ENCODE assay signal across 10 mouse cellular contexts in the genomic region with DNA sequence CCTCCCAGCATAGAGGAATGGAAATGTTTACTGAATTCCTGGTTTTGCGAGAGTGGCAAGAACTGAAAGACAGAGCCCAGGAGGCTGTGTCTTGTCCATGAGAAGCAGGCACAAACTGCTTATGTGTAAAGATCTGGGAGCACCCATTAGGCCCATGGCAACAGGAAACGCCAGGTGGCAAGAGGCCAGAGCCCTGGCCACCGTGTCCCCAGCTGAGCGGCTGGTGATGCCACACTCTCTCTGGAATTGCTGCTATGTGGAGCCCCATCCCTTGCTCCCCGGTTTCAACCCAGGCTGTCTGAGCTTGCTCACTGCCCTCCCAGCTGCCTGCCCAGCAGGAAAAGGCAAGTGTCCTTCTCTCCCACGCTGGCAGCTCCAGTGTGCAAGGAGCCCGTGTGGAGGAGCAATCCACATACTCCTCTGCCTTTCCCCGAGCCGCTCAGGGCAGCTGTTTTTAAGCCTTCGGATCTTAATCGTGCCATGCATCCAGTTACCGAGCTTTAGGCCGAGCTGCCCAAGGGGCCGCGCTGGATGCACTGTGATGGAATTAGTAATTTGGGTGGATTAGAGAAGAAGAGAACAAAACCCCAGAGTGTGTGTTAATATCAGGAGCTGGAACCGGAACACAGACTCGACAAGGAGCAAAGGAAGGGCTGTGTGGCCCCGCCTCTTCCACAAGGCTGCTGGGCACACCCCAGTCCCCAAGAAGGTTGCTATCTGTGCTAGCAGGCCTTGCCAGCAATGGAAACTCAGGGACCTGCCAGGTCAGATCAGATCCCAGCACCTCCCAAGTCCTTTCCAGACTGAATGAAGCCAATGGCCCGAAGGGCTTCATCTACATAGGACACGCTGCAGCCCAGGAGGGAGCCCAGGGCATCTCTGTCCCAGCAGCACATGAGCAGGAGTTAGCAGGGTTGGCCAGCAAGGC. TPM values are rescaled to one million over a fixed set of nuclear protein-coding genes. Genes with fewer than 3 reads are reported as not detected.
A peak's percentile ranks its signal among the peaks of the same experiment; 100 is the strongest.
DNase-seq lines count a peak whose midpoint lies in the region; ATAC-seq lines count a peak whose summit lies in the region.
"Had no signal": no experiment of that assay in that cellular context is flagged by ENCODE, and none has a peak within 500 bp of the region (broad histone marks: within the 10 kb centered on the region; RNA-seq: fewer than 3 reads in every experiment).

No protein-coding gene starts in this region.

- intact Hi-C loops in heart, postnatal 10 days (cut with DNase I): loop anchor here (5.0 kb wide), 1 partner anchor 328 kb away; a partner anchor contains a TSS
- intact Hi-C loops in heart, postnatal 36 days (cut with DNase I): no loop called here

- no peak overlapping the region for H3K9ac ChIP-seq in embryonic facial prominence, embryonic 15.5 days
- peak overlapping the region; percentile 39; the same call in 1 of the 2 replicates for H3K9ac ChIP-seq in midbrain, embryonic 16.5 days (ENCODE audit: low read depth, low read length)
- H3K9ac ChIP-seq: intestine, embryonic 15.5 days had no signal

- H3K27ac ChIP-seq in embryonic facial prominence, embryonic 15.5 days (replicated peaks): 0 out of 2 replicates have a peak overlapping the region, but pooled peaks have one; percentile 17
- H3K27ac ChIP-seq in midbrain, embryonic 16.5 days (ENCODE audit: low read length): peak overlapping the region; percentile 64
- H3K27ac ChIP-seq: intestine, embryonic 15.5 days had no signal

- ATAC-seq in embryonic facial prominence, embryonic 15.5 days (ENCODE audit: insufficient number of reproducible peaks, low FRiP score, low TSS enrichment, low read depth): no peak
- no peak for ATAC-seq in midbrain, embryonic 16.5 days
- ATAC-seq: intestine, embryonic 15.5 days had no signal

- no peak overlapping the region for H3K4me2 ChIP-seq in embryonic facial prominence, embryonic 15.5 days (replicated peaks)
- H3K4me2 ChIP-seq in midbrain, embryonic 16.5 days (ENCODE audit: low read length): no peak overlapping the region
- H3K4me2 ChIP-seq: intestine, embryonic 15.5 days had no signal

- H3K36me3 ChIP-seq in embryonic facial prominence, embryonic 15.5 days: peaks cover 94% of the 10 kb centered on the region
- peaks cover 41% of the 10 kb centered on the region for H3K36me3 ChIP-seq in midbrain, embryonic 16.5 days (ENCODE audit: control insufficient read depth, insufficient read depth, low read length)

- H3K4me1 ChIP-seq in embryonic facial prominence, embryonic 15.5 days: peaks cover 11% of the 10 kb centered on the region; the same call in 1 of the 2 replicates
- peaks cover 36% of the 10 kb centered on the region for H3K4me1 ChIP-seq in midbrain, embryonic 16.5 days (ENCODE audit: control insufficient read depth, insufficient read depth, low read length)

- H3K9me3 ChIP-seq in embryonic facial prominence, embryonic 15.5 days (replicated peaks): no peaks in the 10 kb centered on the region
- H3K9me3 ChIP-seq in midbrain, embryonic 16.5 days (replicated peaks; ENCODE audit: control insufficient read depth, low read length, poor library complexity, severe bottlenecking): no peaks in the 10 kb centered on the region
- H3K9me3 ChIP-seq: intestine, embryonic 15.5 days had no signal

- peak; percentile 89 for DNase-seq in heart, adult 11 months
- no peak for DNase-seq in heart, postnatal 10 days
- peak; percentile 84 for DNase-seq in liver
- no peak for DNase-seq in thymus, postnatal 25 days
- DNase-seq in heart, postnatal 36 days: no peak
- no peak for DNase-seq in cerebellum, adult 9-10 months
- DNase-seq: thymus, adult 18-20 months had no signal

- 62% methylated on average over 20 of the region's 20 CpGs for WGBS in embryonic facial prominence, embryonic 15.5 days
- WGBS in midbrain, embryonic 16.5 days: 36% methylated on average over 20 of the region's 20 CpGs

- no peaks in the 10 kb centered on the region for H3K27me3 ChIP-seq in embryonic facial prominence, embryonic 15.5 days
- no peaks in the 10 kb centered on the region for H3K27me3 ChIP-seq in midbrain, embryonic 16.5 days (ENCODE audit: control insufficient read depth, insufficient read depth, low read depth, low read length)
- H3K27me3 ChIP-seq: intestine, embryonic 15.5 days had no signal

- no peak overlapping the region for H3K4me3 ChIP-seq in embryonic facial prominence, embryonic 15.5 days (replicated peaks)
- no peak overlapping the region for H3K4me3 ChIP-seq in midbrain, embryonic 16.5 days (ENCODE audit: low read depth, low read length)
- H3K4me3 ChIP-seq: intestine, embryonic 15.5 days had no signal

RNA-seq across cellular contexts. Expression of a gene that starts 9.7 kb away (rescaled TPM):
- 10 to 100 TPM; 32.3 to 32.6 TPM for total RNA-seq in heart, postnatal 10 days (2021)
- 17.3 and 18.7 TPM in 2 replicates for polyA plus RNA-seq in embryonic facial prominence, embryonic 15.5 days (2015; fragmentation: Nextera tagmentation; extraction: Ambion mirVana)
- 20.8 and 22.8 TPM in 2 replicates for polyA plus RNA-seq in midbrain, embryonic 16.5 days (2015; fragmentation: Nextera tagmentation; extraction: Ambion mirVana)
- total RNA-seq in heart, postnatal 36 days (2021): 10 to 100 TPM; 29.0 to 29.1 TPM

RNA-seq across cellular contexts. Expression of a gene that starts 26.9 kb away (rescaled TPM):
- total RNA-seq in heart, postnatal 10 days (2021): 1 to 10 TPM; 9.2 to 10.0 TPM
- polyA plus RNA-seq in embryonic facial prominence, embryonic 15.5 days (2015; fragmentation: Nextera tagmentation; extraction: Ambion mirVana): 0.81 and 0.91 TPM in 2 replicates
- 0.14 and 0.15 TPM in 2 replicates for polyA plus RNA-seq in midbrain, embryonic 16.5 days (2015; fragmentation: Nextera tagmentation; extraction: Ambion mirVana)
- 1 to 10 TPM; 4.7 to 7.9 TPM for total RNA-seq in heart, postnatal 36 days (2021)

Comparison
In these comparisons a context has a peak if more than half of its experiments do, and no peak if none do; other contexts are left out.
1. DNase-seq: peak in heart, adult 11 months (single experiment) and liver (single experiment); none in heart, postnatal 10 days (0 of 2), thymus, postnatal 25 days (single experiment), heart, postnatal 36 days (0 of 2) and cerebellum, adult 9-10 months (single experiment).